Mouse (Mus musculus) myocyte (in vitro differentiated cells): Measurements from ENCODE around the gene Spata31d1b. TPM values are rescaled to one million over a fixed set of nuclear protein-coding genes. Genes with fewer than 3 reads are reported as not detected.
"Not testable (repeated sequence)": the region's sequence is repeated elsewhere in the genome, so short reads cannot be mapped to it uniquely, and the experiment has no call there.

Experiments
- H3K27me3 ChIP-seq: one replicate; pipeline ENCODE4 v1.6.1; 2011; ENCODE audit not compliant: control insufficient read depth, insufficient read depth, insufficient read length
- H3K36me3 ChIP-seq: one replicate; pipeline ENCODE4 v1.6.1; 2011; ENCODE audit not compliant: control insufficient read depth, insufficient read depth
- H3K4me2 ChIP-seq: one replicate; pipeline ENCODE4 v1.6.1; 2011; ENCODE audit warnings: low read depth, control low read depth
- H3K4me3 ChIP-seq: one replicate; pipeline ENCODE4 v1.5.1; 2011; ENCODE audit warnings: mild to moderate bottlenecking, control low read depth, moderate library complexity
- H3K79me2 ChIP-seq: one replicate; pipeline ENCODE4 v1.6.1; 2011; ENCODE audit not compliant: control insufficient read depth, insufficient read depth
- H3ac ChIP-seq: one replicate; pipeline ENCODE4 v1.6.1; 2011; ENCODE audit not compliant: control insufficient read depth, insufficient read length
- CEBPB ChIP-seq: IDR thresholded peaks from 2 replicates; pipeline ENCODE4 v1.6.1; 2011; ENCODE audit warnings: mild to moderate bottlenecking, moderate library complexity; ENCODE audit not compliant: poor library complexity, insufficient read depth, severe bottlenecking
- E2F4 ChIP-seq: IDR thresholded peaks from one replicate; pipeline ENCODE4 v1.6.1; 2011; ENCODE audit warnings: mild to moderate bottlenecking, control low read depth, moderate library complexity; ENCODE audit not compliant: insufficient read depth
- MAX ChIP-seq: IDR thresholded peaks from one replicate; pipeline ENCODE4 v1.6.1; 2011; ENCODE audit warnings: low read depth, mild to moderate bottlenecking, control low read depth
- MYOD1 ChIP-seq, 3 experiments: IDR thresholded peaks; one replicate each; pipeline ENCODE4 v1.6.1; 2011; ENCODE audit warnings: control low read depth in 2 of 3, low read depth in 2 of 3, mild to moderate bottlenecking in 2 of 3, moderate library complexity in 1 of 3; ENCODE audit not compliant: insufficient read length in 2 of 3, control insufficient read depth in 1 of 3
- MYOG ChIP-seq, 3 experiments: IDR thresholded peaks; one replicate each; pipeline ENCODE4 v1.6.1; 2011; ENCODE audit warnings: control low read depth in 2 of 3, low read depth in 2 of 3, mild to moderate bottlenecking in 2 of 3; ENCODE audit not compliant: insufficient read length in 2 of 3, control insufficient read depth in 1 of 3, insufficient read depth in 1 of 3
- POLR2A ChIP-seq: IDR thresholded peaks from one replicate; pipeline ENCODE4 v1.6.1; 2011; ENCODE audit warnings: low read depth, mild to moderate bottlenecking, control low read depth, moderate library complexity; ENCODE audit not compliant: insufficient read length
- POLR2AphosphoS2 ChIP-seq: IDR thresholded peaks from one replicate; pipeline ENCODE4 v1.6.1; 2011; ENCODE audit warnings: low read depth, control low read depth; ENCODE audit not compliant: insufficient read length
- REST ChIP-seq: IDR thresholded peaks from one replicate; pipeline ENCODE4 v1.6.1; 2011; ENCODE audit warnings: mild to moderate bottlenecking, control low read depth, moderate library complexity; ENCODE audit not compliant: insufficient read depth, insufficient read length
- SRF ChIP-seq: IDR thresholded peaks from one replicate; pipeline ENCODE4 v1.6.1; 2011; ENCODE audit warnings: low read depth; ENCODE audit not compliant: control insufficient read depth, insufficient read length
- TCF12 ChIP-seq: IDR thresholded peaks from one replicate; pipeline ENCODE4 v1.6.1; 2011; ENCODE audit warnings: mild to moderate bottlenecking, control low read depth; ENCODE audit not compliant: poor library complexity, insufficient read depth, severe bottlenecking
- TCF3 ChIP-seq: IDR thresholded peaks from one replicate; pipeline ENCODE4 v1.6.1; 2011; ENCODE audit warnings: low read depth, control low read depth; ENCODE audit not compliant: insufficient read length
- USF1 ChIP-seq: IDR thresholded peaks from one replicate; pipeline ENCODE4 v1.6.1; 2011; ENCODE audit warnings: low read depth, mild to moderate bottlenecking, control low read depth, moderate library complexity
- polyA plus RNA-seq: library from polyadenylated mRNA; unstranded; fragments of >200 nt; fragmentation: generic; extraction: Trizol; gene quantifications from one replicate; pipeline ENCODE4 v1.2.1, GENCODE M21; 2012; ENCODE audit warnings: missing spikeins

Spata31d1b gene
- polyA plus RNA-seq, 1 experiment: not detected

DNA sequence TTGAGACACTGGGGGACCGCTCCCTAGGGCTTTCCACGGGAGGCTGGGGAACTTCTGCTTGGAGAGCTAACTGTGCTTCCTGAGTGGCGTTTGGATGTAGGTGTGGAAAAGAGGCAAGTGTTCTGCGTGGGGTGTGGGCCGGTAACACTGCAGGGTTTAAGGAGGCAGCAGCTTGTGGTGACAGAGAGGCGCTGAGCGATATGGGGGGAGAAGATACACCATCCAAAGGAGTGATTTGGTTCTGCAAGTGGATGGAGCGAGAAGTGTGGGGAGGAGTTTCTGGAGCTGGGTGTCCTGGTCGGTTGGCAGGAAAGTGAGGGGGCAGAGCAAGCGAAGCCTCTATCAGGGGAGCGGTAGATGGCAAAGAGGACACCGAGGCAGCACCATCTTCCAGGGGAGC, 8.6 kb upstream of the Spata31d1b start:
- Histone ChIP-seq H3K4me3 (no peak overlapping the region), H3K79me2 (no peaks in the 10 kb centered on the region), H3K4me2 (no peak overlapping the region), H3K36me3 (no peaks in the 10 kb centered on the region), H3ac (no peak overlapping the region), H3K27me3 (peaks cover 41% of the 10 kb centered on the region)
- TF ChIP-seq E2F4: no peak
- no peak for TF ChIP-seq MAX
- no peak for TF ChIP-seq MYOD1 (IDR thresholded peaks at IDR 0.05; ENCODE audit: control insufficient read depth in 1 of 3, insufficient read length in 2 of 3, low read depth in 2 of 3)
- TF ChIP-seq TCF3: no peak
- TF ChIP-seq CEBPB: no peak

DNA sequence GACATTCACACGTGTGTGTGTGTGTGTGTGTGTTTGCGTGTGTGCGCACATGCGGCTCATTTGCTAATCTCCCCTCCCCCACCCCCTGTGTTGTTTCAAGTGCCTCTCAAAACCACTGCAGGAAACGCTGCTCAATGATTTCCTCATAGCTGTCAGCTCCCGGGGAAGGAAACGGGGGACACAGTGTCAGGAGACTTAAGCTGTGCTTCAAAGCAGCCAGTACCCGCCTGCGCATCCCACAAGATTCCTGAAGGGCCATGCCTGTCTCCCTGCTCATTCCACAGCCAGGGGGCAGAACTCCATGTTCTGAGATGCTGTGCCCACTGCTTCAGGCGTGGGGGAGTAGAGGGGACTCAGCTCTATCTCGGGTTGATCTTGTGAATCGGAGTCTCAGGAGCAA, 7.5 kb upstream of the Spata31d1b start:
- TF ChIP-seq MAX (no peak), SRF (no peak), CEBPB (no peak), TCF12 (no peak)
- Histone ChIP-seq H3K36me3 (no peaks in the 10 kb centered on the region), H3K27me3 (peaks cover 38% of the 10 kb centered on the region), H3K4me3 (no peak overlapping the region), H3K79me2 (no peaks in the 10 kb centered on the region), H3K4me2 (no peak overlapping the region), H3ac (no peak overlapping the region)

DNA sequence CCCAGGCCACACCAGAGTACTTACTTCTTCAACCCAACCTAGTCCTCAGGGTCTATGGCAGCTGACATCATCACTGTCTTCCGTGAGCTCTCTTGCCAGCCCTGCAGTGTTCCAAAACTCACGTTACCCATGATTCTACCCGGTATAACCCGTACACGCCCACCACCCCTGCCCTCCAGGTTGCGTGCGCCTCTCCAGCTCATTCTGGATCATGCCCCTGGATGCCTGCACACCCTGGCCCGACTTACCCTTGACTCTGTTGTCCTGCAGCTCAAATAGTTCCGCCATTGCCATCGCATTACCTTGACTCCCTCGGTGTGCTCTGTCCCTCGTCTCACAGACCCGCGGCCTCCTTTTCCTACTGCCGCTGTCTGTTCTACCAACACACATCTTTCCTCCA, 1.9 kb upstream of the Spata31d1b start, which contains the start of gene Spata31d1a:
Gene Spata31d1a, minus strand, starts transcription at position 101 of the 400 bp plus-strand sequence.
- Histone ChIP-seq H3K27me3 (peaks cover 29% of the 10 kb centered on the region), H3K4me3 (no peak within 1 kb of the TSS), H3K4me2 (no peak within 1 kb of the TSS), H3K36me3 (no peaks in the 10 kb centered on the region), H3K79me2 (no peaks in the 10 kb centered on the region), H3ac (no peak within 1 kb of the TSS)
- TF ChIP-seq MYOG (IDR thresholded peaks at IDR 0.05; ENCODE audit: control insufficient read depth in 1 of 3, insufficient read depth in 1 of 3, insufficient read length in 2 of 3, low read depth in 2 of 3) (no peak), MYOD1 (IDR thresholded peaks at IDR 0.05; ENCODE audit: control insufficient read depth in 1 of 3, insufficient read length in 2 of 3, low read depth in 2 of 3) (no peak), SRF (no peak), POLR2A (no peak), USF1 (no peak), TCF3 (no peak), POLR2AphosphoS2 (no peak), CEBPB (no peak), TCF12 (no peak), MAX (no peak), E2F4 (no peak)

DNA sequence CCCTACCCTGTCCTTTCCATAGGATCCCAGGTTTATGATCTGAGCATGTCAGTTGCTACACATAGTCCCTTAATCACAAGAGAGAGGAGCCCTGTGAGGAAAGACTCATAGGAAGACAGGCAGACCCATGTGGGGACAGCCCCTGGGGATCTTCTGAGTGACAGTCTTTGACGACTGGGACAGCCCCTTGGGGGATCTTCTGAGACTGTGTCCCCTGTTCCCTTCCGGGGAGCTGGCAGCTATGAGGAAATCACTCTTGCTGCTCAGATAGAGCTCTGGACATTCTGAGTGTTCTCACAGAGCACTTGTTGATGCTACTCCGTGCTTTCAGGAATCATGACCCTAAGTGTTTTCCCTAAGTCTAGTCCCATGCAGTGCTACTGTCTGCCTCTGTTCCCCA, 1.6 kb downstream of the Spata31d1b start:
- TF ChIP-seq TCF3 (no peak), CEBPB (no peak), POLR2A (no peak), TCF12 (no peak), SRF (no peak), E2F4 (no peak), REST (no peak), USF1 (no peak), MYOD1 (IDR thresholded peaks at IDR 0.05; ENCODE audit: control insufficient read depth in 1 of 3, insufficient read length in 2 of 3, low read depth in 2 of 3) (no peak), MYOG (IDR thresholded peaks at IDR 0.05; ENCODE audit: control insufficient read depth in 1 of 3, insufficient read depth in 1 of 3, insufficient read length in 2 of 3, low read depth in 2 of 3) (no peak), MAX (no peak), POLR2AphosphoS2 (no peak)
- H3K79me2 ChIP-seq: no peaks in the 10 kb centered on the region
- peaks cover 44% of the 10 kb centered on the region for H3K27me3 ChIP-seq
- H3ac ChIP-seq: no peak overlapping the region
- H3K4me3 ChIP-seq: no peak overlapping the region
- no peaks in the 10 kb centered on the region for H3K36me3 ChIP-seq
- H3K4me2 ChIP-seq: no peak overlapping the region

DNA sequence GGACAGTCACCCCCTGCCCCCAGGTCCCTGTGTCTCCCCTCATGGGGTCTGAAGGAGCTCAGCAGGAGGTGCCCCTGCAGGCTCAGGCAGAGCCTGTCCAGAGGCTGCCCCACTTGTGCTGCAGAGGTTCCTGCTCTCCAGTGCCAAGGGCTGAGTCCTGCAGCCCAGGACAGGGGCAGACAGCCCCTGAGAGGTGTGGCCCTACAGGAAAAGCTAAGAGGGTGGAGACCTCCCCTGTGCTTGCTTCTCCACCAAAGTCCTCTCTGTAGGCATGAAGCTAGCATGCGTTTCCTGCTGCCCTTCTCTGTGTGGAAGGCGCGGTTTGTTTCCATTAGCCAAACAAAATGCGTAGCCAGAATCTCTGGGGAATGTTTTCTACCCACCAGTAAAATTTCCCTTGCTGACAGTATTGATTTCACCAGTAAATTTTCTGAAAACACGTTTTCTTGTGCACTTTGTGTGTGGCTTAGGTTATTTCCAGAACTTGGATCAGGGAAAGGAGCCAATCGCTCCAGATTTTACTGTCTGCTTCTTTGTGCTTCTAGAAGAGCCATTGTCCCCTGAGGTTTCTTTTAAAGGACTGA, 6.9 kb downstream of the Spata31d1b start:
- not testable (repeated sequence) for H3ac ChIP-seq, H3K36me3 ChIP-seq, H3K4me2 ChIP-seq

DNA sequence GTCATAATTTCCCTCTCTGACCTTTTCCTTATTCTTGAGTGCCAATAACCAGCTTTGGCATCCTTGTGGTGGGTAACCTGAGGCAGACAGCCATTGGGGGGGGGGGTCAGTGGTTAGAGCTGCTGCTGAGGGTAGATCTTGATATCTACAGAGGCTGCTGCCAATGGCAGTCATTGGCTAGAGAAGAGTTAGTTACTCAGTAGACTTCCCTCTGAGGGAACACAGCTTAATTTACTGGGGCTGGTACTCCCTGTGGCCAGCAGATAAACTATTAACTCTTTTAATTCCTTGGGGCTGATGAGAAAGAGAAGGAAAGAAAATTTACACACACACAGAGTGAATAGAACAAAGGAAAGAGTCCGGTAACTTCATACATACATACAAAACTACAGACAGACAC, 7.4 kb downstream of the Spata31d1b start:
- Histone ChIP-seq H3K79me2 (no peaks in the 10 kb centered on the region), H3ac (no peak overlapping the region), H3K36me3 (no peaks in the 10 kb centered on the region), H3K4me3 (no peak overlapping the region), H3K4me2 (no peak overlapping the region), H3K27me3 (peaks cover 53% of the 10 kb centered on the region)
- TF ChIP-seq CEBPB: no peak

More for the DNA sequence above, 6.9 kb downstream of the Spata31d1b start:
- not testable (repeated sequence) for H3K4me3 ChIP-seq, H3K79me2 ChIP-seq
- peaks cover 51% of the 10 kb centered on the region for H3K27me3 ChIP-seq

DNA sequence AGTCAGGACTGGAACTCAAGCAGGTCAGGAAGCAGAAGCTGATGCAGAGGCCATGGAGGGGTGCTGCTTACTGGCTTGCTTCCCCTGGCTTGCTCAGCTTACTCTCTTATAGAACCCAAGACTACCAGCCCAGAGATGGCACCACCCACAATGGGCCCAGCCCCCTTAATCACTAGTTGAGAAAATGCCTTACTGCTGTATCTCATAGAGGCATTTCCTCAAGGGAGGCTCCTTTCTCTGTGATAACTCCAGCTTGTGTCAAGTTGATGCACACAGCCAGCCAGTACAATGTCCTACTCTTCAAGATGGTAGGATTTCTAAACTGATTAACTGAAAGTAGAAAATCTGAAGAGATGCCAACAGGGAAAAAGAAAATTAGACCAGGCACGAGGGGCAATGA, 10.0 kb downstream of the Spata31d1b start:
- H3K4me2 ChIP-seq, H3K36me3 ChIP-seq, H3K79me2 ChIP-seq, H3ac ChIP-seq, H3K4me3 ChIP-seq: not testable (repeated sequence)
- peaks cover 44% of the 10 kb centered on the region for H3K27me3 ChIP-seq
